Mouse (Mus musculus): ENCODE measurements around the gene Gm14391.

GRCm38 (mm10) chr2:175156696-175157095 lies 50.0 kb downstream of the Gm14391 start:
- TF ChIP-seq GATA1 (IDR thresholded peaks at IDR 0.05; ENCODE audit: borderline replicate concordance, low read length) = no peak
- no peak for TF ChIP-seq FLI1 (IDR thresholded peaks at IDR 0.05; ENCODE audit: low read length)

Data from megakaryocyte, embryonic 14.5 days (primary cell).